Mouse (Mus musculus) ES-Bruce4 (cell line): Measurements from ENCODE around the gene D430042O09Rik.

ENCODE experiments used
- CTCF ChIP-seq: IDR thresholded peaks from one replicate; pipeline ENCODE4 v1.8.1; 2011; ENCODE audit warnings: low read depth, low read length
- EP300 ChIP-seq: IDR thresholded peaks from 2 replicates; pipeline ENCODE4 v1.6.1; 2011; ENCODE audit warnings: low read depth, low read length; ENCODE audit not compliant: insufficient read depth
- POLR2A ChIP-seq: IDR thresholded peaks from one replicate; pipeline ENCODE4 v1.8.1; 2011; ENCODE audit warnings: low read length; ENCODE audit not compliant: insufficient read depth

GRCm38 (mm10) chr7:125833471-125833870 is 125.8 kb downstream of the D430042O09Rik start:
- TF ChIP-seq CTCF (no peak), POLR2A (no peak), EP300 (no peak)
